Mouse (Mus musculus) embryonic facial prominence, embryonic 10.5 days (tissue): Measurements from ENCODE around the gene Plekhg5. TPM values are rescaled to one million over a fixed set of nuclear protein-coding genes. Genes with fewer than 3 reads are reported as not detected.
A peak's percentile ranks its signal among the peaks of the same experiment; 100 is the strongest.

ENCODE experiments used
- DNase-seq: peaks from one replicate; pipeline ENCODE4 v3.0.0-alpha.2; 2017; ENCODE audit warnings: low spot score
- H3K27ac ChIP-seq: fragments of 300-500 bp; sonication (generic); replicated peaks from 2 replicates; pipeline ENCODE4 v1.5.1; 2016; ENCODE audit warnings: mild to moderate bottlenecking
- H3K27me3 ChIP-seq: fragments of 300-500 bp; sonication (generic); replicated peaks from 2 replicates; pipeline ENCODE4 v1.6.1; 2016; ENCODE audit warnings: low read depth, mild to moderate bottlenecking; ENCODE audit not compliant: poor library complexity, severe bottlenecking
- H3K36me3 ChIP-seq: fragments of 300-500 bp; sonication (generic); replicated peaks from 2 replicates; pipeline ENCODE4 v1.6.1; 2016; ENCODE audit warnings: mild to moderate bottlenecking, moderate library complexity
- H3K4me1 ChIP-seq: fragments of 300-500 bp; sonication (generic); 2 replicates; pipeline ENCODE4 v1.6.1; 2016
- H3K4me3 ChIP-seq: fragments of 300-500 bp; sonication (generic); 2 replicates; pipeline ENCODE4 v1.5.1; 2016; ENCODE audit warnings: mild to moderate bottlenecking, moderate library complexity
- H3K9me3 ChIP-seq: fragments of 300-500 bp; sonication (generic); 2 replicates; pipeline ENCODE4 v1.6.1; 2016; ENCODE audit warnings: mild to moderate bottlenecking
- WGBS: fragments of 180-500 bp; shearing (Covaris S2); methylation state at CpG from one replicate; pipeline ENCODE4 v1.1.7; 2016; 5-methylcytosine and 5-hydroxymethylcytosine counted together
- polyA plus RNA-seq: library from polyadenylated mRNA; unstranded; fragments of >200 nt; fragmentation: Nextera tagmentation; extraction: Ambion mirVana; gene quantifications from 2 replicates; pipeline ENCODE4 v1.2.1, GENCODE M21; 2016

Plekhg5 gene
- polyA plus RNA-seq, 1 experiment from 2014 or later = 13.2 TPM

DNA sequence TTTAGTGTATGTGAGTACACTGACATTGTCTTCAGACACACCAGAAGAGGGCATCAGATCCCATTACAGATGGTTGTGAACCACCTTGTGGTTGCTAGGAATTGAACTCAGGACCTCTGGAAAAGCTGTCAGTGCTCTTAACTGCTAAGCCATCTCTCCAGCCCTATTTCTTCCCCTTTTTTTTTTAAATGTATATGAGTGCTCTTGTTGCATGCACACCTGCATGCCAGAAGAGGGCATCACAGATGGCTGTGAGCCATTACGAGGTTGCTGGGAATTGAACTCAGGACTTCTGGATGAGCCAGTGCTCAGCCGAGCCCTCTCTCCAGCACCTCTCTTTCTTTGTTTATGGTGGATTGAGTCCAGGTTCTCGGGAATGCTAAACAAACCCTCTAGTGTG lies 37.2 kb downstream of the Plekhg5 start:
- no peaks in the 10 kb centered on the region for H3K9me3 ChIP-seq
- H3K4me1 ChIP-seq = peaks cover 34% of the 10 kb centered on the region
- no peak overlapping the region for H3K27ac ChIP-seq
- DNase-seq = no peak
- WGBS = 86% methylated on average over 3 of the region's 3 CpGs
- no peak overlapping the region for H3K4me3 ChIP-seq
- H3K36me3 ChIP-seq = peaks cover 84% of the 10 kb centered on the region
- H3K27me3 ChIP-seq = peaks cover 52% of the 10 kb centered on the region

GRCm38 (mm10) chr4:152110689-152111088 lies 38.4 kb downstream of the Plekhg5 start:
- Histone ChIP-seq H3K4me1 (peaks cover 45% of the 10 kb centered on the region), H3K4me3 (no peak overlapping the region), H3K27me3 (peaks cover 62% of the 10 kb centered on the region), H3K27ac (no peak overlapping the region), H3K9me3 (no peaks in the 10 kb centered on the region), H3K36me3 (peaks cover 88% of the 10 kb centered on the region)
- DNase-seq = no peak
- 87% methylated on average over 4 of the region's 4 CpGs for WGBS

GRCm38 (mm10) chr4:152112329-152112728 lies 40.0 kb downstream of the Plekhg5 start:
- WGBS = 78% methylated on average over 9 of the region's 9 CpGs
- Histone ChIP-seq H3K4me3 (no peak overlapping the region), H3K27ac (no peak overlapping the region), H3K27me3 (peaks cover 63% of the 10 kb centered on the region), H3K9me3 (no peaks in the 10 kb centered on the region), H3K4me1 (peaks cover 53% of the 10 kb centered on the region), H3K36me3 (peaks cover 72% of the 10 kb centered on the region)
- DNase-seq = no peak

- Histone ChIP-seq H3K36me3 (peaks cover 62% of the 10 kb centered on the region), H3K4me1 (peaks cover 38% of the 10 kb centered on the region), H3K9me3 (no peaks in the 10 kb centered on the region), H3K4me3 (no peak overlapping the region), H3K27ac (no peak overlapping the region), H3K27me3 (peaks cover 69% of the 10 kb centered on the region)
- 50% methylated on average over 16 of the region's 16 CpGs for WGBS
- DNase-seq = no peak
Measured at GRCm38 (mm10) chr4:152114080-152114479, 41.8 kb downstream of the Plekhg5 start.

DNA sequence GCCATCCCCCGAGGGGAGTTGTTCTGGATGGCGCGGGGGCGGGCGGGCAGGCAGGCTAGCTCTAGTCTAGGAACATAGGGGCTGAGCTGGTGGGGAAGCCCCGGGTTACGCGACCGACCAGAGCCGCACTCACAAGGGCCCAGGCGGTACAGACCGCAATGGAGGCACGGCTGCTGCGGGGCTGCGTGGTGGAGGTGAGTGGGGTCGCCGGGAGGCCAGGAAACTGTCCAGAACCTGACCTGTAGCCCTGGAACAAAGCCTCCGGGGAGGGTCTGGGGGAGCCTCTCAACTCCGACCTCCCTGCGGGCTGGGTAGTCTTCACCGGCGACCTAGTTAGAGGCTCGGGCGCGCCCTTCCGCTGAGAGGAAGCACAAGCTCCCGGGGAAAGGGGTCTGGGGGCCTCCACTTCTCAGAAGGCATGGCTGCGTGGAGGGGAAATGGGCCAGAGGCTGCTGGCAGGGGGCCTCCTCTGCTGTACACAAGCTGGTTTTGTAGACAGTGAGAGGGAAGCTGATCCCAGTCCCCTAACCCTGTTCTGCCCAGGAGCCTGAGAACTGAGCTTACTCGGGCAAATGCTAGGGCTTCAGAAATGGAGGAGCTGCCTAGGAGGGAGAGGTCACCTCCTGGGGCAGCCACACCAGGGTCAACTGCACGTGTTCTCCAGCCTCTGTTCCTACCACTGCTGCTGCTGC lies 43.8 kb downstream of the Plekhg5 start, which contains the start of gene Tnfrsf25:
Gene Tnfrsf25, plus strand, starts transcription at position 14 of the 692 bp plus-strand sequence.
- Histone ChIP-seq H3K27me3 (peaks cover 88% of the 10 kb centered on the region), H3K36me3 (peaks cover 44% of the 10 kb centered on the region), H3K27ac (peak within 1 kb of the TSS; percentile 44), H3K9me3 (no peaks in the 10 kb centered on the region), H3K4me3 (peak within 1 kb of the TSS; percentile 48), H3K4me1 (peaks cover 55% of the 10 kb centered on the region)
- DNase-seq = peak; percentile 58
- WGBS = 1% methylated on average over 30 of the region's 30 CpGs

DNA sequence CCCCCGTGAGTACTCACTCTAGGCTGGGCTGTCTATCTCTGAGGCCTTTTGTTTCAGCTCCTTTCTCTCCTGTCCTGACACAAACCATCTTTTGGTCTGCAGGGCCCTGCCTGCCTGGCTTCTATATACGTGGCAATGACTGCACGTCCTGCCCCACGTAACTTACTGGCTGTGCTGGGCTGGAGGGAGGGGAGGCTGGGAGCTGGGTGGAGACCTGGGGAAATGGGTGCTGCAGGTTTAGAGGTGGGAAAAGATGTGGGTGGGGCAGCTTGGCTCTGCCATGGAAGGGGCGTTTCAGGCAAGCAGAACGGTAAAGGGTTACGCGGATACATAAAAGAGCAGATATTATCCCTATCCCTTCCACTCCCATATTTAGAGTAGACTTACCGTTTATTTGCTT lies 45.2 kb downstream of the Plekhg5 start:
- Histone ChIP-seq H3K4me1 (peaks cover 57% of the 10 kb centered on the region), H3K27ac (no peak overlapping the region), H3K4me3 (no peak overlapping the region), H3K27me3 (peaks cover 99% of the 10 kb centered on the region), H3K36me3 (peaks cover 31% of the 10 kb centered on the region), H3K9me3 (no peaks in the 10 kb centered on the region)
- 76% methylated on average over 9 of the region's 9 CpGs for WGBS
- no peak for DNase-seq

DNA sequence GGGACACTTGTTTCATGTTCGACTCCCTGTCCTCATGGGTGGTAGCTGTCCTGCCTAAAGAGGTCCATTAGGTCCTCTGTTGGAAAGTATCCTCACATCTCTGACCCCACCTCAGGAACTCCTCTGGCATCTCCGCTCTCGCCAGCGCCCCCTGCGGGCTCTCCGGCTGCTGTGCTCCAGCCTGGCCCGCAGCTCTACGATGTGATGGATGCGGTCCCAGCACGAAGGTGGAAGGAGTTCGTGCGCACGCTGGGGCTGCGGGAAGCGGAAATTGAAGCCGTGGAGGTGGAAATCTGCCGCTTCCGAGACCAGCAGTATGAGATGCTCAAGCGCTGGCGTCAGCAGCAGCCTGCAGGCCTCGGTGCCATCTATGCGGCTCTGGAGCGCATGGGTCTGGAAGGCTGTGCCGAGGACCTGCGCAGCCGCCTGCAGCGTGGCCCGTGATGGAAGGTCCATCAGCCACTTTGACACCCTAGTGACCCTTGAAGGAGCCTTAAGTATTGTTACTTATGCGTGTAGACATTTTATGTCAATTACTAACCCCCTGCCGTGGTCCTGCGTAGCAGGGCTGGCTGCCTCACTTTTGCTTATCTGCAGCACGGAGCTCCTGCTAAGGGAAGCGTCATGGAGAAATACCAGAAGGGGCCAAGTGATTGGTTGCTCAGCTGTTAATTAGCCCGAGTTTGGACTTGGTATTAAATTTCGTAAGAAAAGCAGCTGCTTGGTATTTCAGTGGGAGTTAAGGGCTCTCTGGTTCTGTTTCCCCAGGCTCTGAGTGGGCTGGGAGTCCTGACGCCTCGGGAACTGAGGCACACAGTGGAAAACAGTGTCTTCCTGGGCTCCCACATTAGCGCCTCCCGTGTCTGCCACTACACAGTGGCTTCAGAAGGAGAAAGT lies 47.3 kb downstream of the Plekhg5 start:
- H3K36me3 ChIP-seq = peaks cover 9% of the 10 kb centered on the region
- no peak overlapping the region for H3K27ac ChIP-seq
- no peaks in the 10 kb centered on the region for H3K9me3 ChIP-seq
- peak overlapping the region; percentile 33 for H3K4me3 ChIP-seq
- H3K4me1 ChIP-seq = peaks cover 49% of the 10 kb centered on the region
- peaks cover 100% of the 10 kb centered on the region for H3K27me3 ChIP-seq
- 3% methylated on average over 39 of the region's 39 CpGs for WGBS
- DNase-seq = peak; percentile 83

DNA sequence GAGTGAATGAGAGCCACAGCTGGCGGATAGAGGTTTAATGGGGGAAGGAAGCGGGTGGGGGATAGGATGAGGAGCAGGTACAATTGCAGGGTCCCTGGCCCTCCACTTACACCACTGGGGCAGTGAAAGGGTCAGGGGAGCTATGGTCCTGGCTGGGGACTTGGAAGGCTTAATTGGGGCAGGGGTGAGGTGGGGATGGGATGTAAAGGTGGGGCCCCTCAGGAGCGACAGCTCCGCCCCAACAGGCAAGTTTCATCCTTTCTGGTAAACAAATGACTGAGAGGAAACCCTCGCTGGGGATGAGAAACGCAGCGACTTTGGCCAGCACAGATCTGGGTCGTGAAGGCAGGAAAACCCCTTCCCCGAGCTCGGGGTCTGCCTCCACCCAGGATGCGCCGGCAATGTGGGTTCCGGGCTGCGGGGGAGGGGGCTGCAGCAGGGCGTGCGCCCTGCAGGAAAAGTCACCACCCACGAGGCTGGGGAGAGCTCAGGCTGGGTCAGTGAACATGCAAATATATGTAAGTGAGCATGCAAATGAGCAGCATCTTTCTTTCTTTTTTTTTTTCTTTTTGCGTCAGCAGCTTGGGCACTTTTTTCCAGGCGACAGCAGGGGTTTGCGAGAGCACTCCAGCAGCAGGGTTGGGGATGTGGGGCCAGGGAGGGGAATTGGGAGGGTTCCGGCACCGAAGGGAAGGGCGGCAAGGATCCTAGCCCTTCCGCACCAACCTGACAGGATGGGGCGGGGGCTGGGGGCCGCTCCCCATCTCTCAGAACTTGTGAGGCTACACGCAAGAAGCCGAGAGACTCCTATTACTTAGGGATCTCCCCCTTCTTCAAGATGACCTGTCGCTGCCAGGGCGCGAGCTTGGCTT lies 48.2 kb downstream of the Plekhg5 start:
- H3K9me3 ChIP-seq = no peaks in the 10 kb centered on the region
- no peak for DNase-seq
- H3K4me3 ChIP-seq = peak overlapping the region; percentile 33
- WGBS = 1% methylated on average over 31 of the region's 31 CpGs
- H3K4me1 ChIP-seq = peaks cover 50% of the 10 kb centered on the region
- H3K36me3 ChIP-seq = 0 out of 2 replicates have a peak, but pooled peaks cover under 1% of the 10 kb centered on the region
- peaks cover 100% of the 10 kb centered on the region for H3K27me3 ChIP-seq
- H3K27ac ChIP-seq = no peak overlapping the region

- H3K4me1 ChIP-seq = peaks cover 50% of the 10 kb centered on the region
- H3K4me3 ChIP-seq = peak overlapping the region; percentile 33
- 2% methylated on average over 12 of the region's 12 CpGs for WGBS
- peaks cover 100% of the 10 kb centered on the region for H3K27me3 ChIP-seq
- no peak for DNase-seq
- no peaks in the 10 kb centered on the region for H3K36me3 ChIP-seq
- no peaks in the 10 kb centered on the region for H3K9me3 ChIP-seq
- H3K27ac ChIP-seq = no peak overlapping the region
Measured at GRCm38 (mm10) chr4:152121183-152121505, 48.8 kb downstream of the Plekhg5 start.

DNA sequence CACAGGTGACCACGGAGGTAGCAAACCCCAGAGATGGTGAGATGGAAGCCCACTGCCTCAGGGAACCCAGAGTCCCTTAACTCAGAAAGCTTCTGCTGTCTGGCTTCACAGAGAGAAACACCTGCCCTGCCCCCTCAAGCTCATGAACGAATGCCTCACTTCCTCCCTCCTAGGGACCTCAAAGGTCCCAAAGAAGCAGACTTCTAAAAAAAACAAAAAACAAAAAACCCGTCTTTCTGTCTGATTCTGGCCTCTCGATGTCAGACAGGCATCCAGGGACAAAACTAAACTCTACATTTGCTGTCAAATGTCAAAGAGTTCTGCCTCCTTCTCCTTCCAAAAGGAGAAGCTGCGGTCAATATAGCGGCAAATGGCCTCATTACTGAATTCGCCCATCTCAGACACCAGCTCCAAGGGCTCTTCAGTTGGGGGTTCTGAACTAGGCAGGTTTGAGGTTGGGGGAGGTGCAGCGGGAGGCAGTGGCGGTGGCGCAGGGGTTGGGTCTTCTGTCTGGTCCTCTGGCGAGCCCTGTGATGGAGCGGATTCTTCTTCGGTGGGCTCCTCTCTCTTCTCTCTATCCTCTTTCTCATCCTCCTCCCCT lies 52.2 kb downstream of the Plekhg5 start:
- Histone ChIP-seq H3K27ac (no peak overlapping the region), H3K36me3 (no peaks in the 10 kb centered on the region), H3K9me3 (no peaks in the 10 kb centered on the region), H3K4me3 (peak overlapping the region; percentile 45; the same call in 1 of the 2 replicates), H3K27me3 (peaks cover 100% of the 10 kb centered on the region), H3K4me1 (peaks cover 65% of the 10 kb centered on the region)
- DNase-seq = no peak
- 11% methylated on average over 13 of the region's 13 CpGs for WGBS

DNA sequence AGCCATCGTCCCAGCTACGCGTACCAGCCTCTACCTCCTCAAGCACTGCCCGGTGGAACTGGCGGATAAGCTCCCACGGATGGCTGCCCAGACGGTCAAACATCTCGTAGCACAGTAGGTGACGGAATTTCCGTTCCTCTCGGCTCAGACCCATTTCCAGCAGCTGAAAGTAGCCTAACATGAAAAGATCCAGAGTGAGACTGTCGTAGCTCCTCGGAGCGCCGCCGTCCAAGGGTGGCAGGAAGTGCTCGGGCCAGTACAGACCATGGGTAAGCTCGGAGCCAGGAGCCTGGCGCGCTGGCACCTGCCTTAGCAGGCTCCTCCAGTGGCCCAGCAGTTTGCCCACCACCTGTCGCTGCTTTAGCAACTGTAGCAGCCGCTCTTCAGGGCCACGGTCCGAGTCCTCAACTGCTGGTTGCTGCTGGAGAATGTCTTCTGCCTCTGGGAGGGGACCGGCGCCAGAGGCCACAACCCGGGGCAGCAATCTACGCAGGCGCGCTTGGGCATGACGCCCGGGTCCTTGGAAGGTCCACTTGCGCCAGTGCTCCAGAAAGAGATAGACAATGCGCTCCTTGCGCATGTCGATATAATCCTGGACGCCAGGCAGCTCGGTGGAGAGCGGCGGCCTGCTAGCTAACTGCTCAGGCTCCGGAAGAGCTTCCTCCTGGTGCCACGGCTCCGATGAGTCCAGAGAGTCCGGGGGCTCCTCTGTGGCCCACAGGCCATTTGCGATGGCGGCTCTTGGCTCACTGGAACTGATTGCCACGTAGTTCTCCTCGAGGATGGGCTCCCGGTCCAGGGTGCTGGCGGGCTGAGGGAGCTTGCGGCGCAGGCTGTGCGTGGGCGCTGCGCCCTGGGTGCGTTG lies 53.1 kb downstream of the Plekhg5 start:
- peaks cover 65% of the 10 kb centered on the region for H3K4me1 ChIP-seq
- H3K4me3 ChIP-seq = peak overlapping the region; percentile 45
- no peaks in the 10 kb centered on the region for H3K36me3 ChIP-seq
- H3K27ac ChIP-seq = no peak overlapping the region
- no peaks in the 10 kb centered on the region for H3K9me3 ChIP-seq
- peaks cover 100% of the 10 kb centered on the region for H3K27me3 ChIP-seq
- DNase-seq = peak; percentile 41
- 6% methylated on average over 56 of the region's 56 CpGs for WGBS
